Mouse (Mus musculus): Measurements from ENCODE around the gene Espn.
A peak's percentile ranks its signal among the peaks of the same experiment; 100 is the strongest.

Gene Espn

GRCm38 (mm10) chr4:152151966-152152544 lies at the start of gene Espn:
Gene Espn (minus strand): TSS chr4:152152371.
- DNase-seq = no peak

DNA sequence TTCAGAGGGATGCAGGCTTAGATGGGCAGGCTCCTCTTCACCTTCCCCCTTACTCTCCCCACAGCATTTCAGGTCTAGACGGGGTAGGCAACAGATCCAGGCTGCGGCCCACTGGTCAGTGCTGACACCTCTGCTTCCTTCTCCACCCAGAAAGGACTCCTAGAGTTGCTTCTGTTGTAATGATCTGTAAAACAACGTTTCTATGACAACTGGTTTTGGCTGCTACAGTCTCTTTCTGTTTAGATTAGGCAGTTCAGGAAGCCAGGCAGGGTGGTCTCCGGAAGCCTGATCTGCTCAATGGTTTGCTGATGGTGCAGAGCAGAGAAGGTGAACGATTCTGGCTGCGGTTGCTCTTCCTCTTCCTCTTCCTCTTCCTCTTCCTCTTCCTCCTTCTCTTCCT lies 49.3 kb upstream of the Espn start:
- no peak for DNase-seq

DNA sequence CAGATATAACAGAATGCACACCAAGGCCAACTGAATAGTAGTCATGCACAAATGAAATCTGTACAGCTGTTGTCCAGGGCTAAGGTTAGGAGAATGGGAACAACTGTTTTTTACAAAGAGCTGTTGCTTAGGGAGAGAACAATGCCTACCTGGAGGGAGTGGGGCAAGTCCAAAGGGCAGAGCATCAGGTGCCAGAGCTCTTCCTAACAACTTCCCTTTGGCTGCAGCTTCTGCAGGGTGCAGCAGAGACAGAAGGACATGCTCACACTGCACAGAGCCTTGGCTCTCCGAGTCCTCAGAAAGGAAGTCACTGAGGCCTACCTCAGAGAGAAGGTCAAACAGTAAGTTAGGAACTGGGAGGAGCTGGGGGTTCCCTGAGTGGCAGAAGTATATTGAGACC lies 47.4 kb upstream of the Espn start:
- no peak for DNase-seq

DNA sequence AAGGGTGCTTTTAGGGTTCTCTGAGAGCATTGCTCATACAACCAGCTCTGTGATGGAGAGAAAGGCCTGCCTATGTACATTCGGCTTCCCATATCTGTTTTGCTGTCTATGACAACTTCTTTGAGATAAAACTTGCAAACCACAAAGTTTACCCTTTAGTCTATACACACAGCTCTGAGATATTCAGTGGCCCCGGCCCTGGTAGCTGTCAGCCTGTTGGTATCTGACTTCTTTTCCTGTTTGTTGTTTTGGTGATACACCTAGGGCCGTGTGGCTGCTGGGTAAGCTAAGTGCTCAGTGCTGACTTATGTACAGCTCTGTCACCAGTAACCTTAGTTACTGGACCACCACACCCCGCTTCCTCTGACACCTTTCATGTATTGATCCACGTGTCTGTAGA lies 45.4 kb upstream of the Espn start:
- no peak for DNase-seq

DNA sequence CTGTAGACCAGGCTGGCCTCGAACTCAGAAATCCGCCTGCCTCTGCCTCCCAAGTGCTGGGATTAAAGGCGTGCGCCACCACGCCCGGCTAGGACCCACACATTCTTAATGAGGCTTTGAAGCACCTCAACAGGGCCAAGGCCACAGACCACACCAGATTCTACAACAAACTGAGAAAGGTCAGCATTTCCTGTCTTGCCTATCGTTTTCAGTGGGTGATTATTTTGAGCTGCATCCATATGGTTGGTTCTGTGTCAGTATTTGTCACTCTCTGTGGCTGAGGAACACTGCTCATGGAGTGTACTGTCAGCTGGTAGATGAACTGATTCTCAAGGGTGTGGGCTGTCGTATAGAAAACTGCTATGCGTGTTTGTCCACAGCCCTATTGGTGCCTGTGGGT lies 44.1 kb upstream of the Espn start:
- DNase-seq = no peak

- peak; percentile 52 to 58 for DNase-seq
Measured at GRCm38 (mm10) chr4:152194476-152195175, 42.5 kb upstream of the Espn start.

DNA sequence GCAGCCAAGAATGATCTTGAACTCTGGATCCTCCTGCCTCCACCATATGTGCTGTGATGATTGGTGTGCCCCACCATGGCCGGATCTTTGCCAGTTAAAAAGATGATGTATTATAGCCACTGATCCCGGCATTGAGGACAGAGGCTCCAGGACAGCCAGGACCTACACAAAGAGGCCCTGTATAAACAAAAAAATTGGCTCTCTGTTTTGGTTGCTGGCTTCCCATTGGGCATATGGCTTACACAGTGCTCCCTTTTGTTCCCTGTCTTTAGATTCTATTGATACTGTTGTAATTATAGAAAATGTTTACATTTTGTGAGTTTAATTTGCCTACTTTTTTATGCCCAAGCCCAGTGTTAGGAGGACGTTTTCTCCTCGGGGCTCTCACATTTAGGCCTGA lies 40.4 kb upstream of the Espn start:
- DNase-seq = no peak

GRCm38 (mm10) chr4:152190701-152191100 lies 38.5 kb upstream of the Espn start:
- DNase-seq = no peak

DNA sequence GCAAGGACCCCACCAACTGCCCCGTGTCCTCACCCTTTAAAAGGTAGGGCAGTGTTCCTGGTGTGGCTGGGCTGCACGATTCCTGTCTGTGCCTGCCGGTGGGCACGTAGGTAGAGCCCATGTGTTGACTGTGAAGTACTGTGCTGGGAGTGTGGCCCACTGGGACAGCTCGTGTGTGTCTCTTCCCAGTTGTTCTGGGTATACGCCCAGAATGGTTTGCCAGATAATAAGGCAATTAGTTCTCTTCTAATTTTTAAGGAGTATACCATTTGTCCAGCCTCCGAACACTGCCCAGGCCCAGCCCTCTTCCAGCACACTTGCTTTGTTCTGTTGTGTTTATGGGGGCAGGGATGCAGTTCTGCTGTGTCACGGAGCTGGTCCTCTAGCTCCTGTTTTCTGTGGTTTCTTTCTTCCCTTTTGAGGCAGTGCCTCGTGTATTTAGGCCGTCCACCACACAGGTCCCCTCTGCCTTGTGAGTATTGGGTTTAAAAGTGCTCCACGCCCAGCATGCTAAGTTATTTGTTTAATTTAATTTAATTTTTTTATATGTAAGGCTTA lies 38.0 kb upstream of the Espn start:
- no peak for DNase-seq

DNA sequence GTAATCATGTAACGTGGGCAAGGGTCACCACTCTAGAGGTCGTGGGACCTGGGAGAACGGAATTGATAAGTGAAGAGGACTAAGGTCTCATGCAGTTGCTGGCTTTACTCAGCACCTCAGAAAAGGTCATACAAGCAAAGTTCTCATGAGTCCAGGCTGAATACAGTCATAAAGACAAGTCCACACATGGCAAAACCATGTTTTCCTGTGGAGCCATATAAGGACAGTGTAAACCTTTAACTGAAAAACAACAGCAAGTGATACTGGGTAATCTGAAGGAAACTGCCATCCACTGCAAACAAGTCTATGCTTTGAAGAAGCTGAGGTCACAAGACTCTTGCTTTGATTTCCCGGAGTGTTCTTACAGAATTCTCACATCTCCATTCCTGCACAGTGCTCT lies 37.5 kb upstream of the Espn start:
- DNase-seq = no peak

DNA sequence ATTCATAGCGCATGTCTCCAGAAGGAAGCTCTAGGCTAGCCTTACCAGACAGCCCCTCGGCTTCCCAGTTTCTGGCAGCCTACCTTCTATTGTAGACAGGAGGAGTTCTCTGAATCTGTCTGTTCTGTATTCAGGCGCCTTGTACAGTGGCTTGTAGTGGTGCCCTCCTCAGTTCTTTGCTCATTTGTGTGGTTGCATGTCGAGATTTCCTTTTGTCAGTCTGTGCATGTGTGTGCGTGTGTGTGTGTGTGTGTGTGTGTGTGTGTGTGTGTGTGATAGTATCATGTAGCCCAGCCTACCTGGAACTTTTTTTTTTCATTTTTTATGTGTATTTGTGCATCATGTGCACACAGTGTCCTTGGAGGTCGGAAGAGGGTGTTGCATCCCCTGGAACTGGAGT lies 36.9 kb upstream of the Espn start:
- no peak for DNase-seq

DNA sequence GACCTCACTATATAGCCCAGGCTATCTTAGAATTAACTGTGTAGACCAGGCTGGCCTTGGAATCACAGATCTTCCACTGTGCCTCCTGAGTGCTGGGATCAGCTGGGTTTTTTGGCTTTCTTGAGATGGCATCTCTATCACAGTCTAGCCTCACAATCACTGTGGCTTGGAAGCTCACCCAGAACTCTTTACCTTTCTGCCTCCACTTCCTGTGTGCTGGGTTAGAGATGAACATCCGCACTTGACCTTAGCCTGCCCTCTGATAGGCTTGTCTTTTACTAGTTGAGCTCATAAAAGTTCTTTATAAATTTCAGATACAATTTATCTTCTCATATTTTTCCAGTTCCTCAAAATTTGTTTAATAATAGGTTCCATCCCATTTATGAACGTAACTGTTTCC lies 36.5 kb upstream of the Espn start:
- no peak for DNase-seq

DNA sequence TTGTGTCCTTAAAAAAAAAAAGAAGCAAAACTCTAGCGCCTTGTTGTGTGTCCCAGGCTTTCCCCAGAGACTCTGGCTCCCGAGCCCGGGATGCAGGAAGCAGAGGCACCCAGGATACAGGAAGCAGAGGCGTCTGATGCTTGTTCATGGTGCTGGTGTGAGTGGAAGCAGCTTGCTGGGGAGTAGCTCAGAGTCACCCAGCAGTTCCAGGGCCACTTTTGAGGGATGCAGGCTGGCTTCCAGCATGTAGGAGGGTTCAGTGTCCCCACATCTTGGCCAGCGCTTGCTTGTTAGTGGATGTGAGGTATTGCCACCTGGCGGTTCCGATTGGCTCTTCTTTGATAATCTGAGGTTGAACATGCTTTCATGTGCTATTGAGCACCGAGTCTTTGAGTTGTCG lies 35.0 kb upstream of the Espn start:
- DNase-seq = no peak

DNA sequence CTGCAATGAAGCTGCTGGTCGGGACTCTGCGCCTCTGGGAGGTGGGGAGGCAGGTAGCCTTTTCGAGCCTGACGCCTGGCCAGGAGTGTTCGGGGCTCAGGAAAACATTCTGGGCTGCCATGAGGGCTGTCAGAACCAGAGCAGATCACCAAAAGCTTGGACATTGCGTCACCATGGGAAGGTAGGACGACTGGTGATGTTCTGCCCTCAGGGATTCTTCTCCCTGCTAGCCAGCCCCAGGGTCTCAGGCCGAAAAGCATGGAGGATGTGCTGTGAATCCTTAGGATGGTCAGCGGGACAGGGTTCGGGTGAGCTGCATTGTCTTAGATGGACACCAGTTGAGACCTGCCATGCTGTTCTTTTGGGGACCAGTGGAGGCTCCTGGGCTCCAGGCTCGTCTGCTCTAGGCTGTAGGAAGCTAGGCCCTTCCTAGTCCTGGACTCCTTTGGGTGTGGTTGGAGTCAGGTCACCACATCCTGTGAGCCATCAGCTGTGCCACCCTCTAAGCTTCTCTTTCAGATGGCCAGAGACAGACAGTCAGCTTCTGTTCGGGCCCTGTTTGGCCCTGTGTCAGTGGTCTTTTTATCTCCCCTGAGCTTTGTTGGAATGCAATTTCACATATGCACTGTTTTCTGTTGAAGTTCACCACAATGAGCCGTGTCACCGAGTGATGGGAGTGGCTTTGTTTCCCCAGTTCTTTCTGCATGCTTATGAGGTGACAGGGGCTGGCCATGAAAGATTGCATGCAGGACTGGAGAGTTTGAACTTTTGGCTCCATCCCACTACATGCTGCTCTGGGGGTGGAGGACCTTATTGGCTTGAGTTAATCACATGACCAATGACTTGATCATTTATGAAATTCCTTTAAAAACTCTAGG lies 34.3 kb upstream of the Espn start:
- DNase-seq = no peak

DNA sequence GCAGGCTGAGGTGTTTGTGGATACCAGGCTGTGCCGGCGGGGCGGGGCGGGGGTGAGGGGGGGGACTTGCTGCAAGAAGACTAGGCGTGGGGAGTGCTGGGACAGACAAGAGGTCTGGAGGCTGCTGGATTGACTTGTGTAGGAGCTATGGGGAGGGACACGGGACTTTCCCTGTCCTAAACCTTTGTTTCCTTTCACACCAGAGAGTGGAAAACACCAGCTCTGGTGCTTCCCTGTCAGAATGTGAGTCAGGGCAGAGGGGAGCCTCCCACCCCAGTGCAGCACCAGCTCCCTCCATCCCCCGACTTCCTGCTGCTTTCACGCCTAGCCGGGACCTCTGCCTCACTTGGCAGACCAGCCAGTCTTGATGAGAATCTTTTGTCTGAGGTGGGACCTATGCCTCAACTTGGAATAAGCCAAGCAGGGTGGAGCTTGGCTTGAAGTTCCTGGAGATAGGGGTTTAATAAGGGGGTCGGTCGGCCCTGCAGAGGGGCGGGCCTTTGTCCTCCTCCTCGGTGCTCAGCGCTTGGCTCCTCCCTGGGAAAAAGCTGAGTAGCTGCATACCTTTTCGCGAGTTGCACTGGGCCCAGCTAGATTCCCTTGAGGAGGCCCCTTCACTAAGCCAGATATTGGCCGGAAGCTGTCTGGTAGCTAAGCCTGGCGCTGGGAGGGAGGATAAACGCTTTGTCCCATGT lies 33.5 kb upstream of the Espn start:
- DNase-seq = no peak

DNA sequence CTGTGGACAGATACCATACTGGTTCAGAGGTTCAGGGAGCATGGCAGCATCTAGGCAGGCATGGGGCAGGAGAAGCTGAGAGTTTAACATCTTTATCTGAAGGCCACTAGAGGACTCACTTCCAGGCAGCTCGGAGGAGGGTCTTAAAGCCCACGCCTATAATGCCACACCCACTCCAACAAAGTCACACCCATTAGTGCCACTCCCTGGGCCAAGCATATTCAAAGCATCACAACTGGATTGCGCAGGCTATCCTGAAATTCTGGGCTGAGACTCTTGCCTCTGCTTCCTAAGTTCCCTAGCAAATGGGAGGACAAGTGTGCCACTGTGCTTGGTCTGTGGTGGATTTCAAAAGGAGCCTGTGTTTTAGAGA lies 33.0 kb upstream of the Espn start:
- no peak for DNase-seq

DNA sequence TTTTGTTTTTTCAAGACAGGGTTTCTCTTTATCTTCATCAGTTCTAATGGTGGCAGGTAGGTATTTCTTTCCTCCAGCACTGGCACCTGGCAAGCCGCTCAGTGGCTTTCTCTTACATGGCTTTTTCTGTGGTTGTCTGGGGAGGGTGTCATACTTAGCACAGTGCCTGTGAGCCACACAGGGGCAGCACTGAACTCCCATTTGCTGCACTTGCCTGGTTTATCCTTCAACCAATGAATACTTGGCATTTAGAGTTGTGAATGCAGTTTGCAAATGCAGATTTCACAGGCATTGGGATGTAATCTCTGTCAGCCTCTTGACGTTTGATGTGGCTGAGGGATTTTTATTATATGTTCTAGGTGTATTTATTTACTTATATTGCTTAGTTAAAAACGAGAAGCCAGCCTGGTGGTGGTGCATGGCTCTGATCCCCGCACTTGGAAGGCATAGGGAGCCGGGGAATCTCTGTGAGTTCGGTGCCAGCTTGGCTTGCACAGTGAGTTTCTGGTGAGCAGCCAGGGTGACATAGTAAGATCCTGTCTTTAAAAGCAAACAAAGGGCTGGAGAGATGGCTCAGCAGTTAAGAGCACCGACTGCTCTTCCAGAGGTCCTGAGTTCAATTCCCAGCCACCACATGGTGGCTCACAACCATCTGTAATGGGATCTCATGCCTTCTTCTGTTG lies 32.3 kb upstream of the Espn start:
- peak; percentile 56 to 65 for DNase-seq

- no peak for DNase-seq
Measured at GRCm38 (mm10) chr4:152182205-152182604, 30.0 kb upstream of the Espn start.

DNA sequence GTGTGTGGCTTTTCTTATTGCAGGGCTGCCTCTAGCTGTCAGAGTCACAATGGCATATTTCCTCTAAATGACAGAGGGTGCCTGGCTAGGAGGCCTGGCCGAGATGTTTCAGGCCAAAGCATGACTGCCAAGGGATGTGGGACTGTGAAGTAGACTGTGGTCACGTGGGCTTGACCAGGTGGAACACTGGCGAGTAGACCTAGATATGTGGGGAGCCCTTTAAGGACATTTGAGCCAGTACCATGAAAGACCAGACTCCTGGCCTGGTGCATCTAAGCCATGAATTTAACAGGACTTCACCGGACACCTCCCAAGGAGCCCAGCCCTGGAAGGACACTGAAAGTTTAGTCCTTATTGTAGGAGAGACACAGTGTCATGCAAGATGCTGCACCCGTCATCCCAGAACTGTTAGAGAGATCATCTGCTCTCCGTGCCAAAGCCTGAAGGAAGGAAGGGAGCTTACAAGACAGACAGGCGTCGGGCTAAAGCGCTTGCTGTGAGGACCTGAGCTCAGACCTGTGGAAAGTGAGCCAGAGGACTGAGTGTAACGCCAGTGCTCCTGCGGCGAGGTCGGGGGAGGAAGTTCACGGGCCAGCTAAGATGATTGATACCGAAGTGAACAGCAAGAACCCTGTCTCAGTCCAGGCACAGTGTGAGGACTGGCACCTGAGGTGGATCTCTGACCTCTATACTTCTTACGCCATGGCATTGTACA lies 27.9 kb upstream of the Espn start:
- DNase-seq = peak; percentile 79 to 80

- DNase-seq = peak in 1 of 2 experiments; percentile 35
Measured at GRCm38 (mm10) chr4:152178916-152179705, 26.9 kb upstream of the Espn start.

- DNase-seq = peak; percentile 68 to 71
Measured at GRCm38 (mm10) chr4:152178344-152178864, 26.2 kb upstream of the Espn start.
